Mouse (Mus musculus): ENCODE data around the gene Nolc1. TPM values are rescaled to one million over a fixed set of nuclear protein-coding genes. Genes with fewer than 3 reads are reported as not detected.

Nolc1 gene
- polyA plus RNA-seq, 2 experiments = 64.1 to 73.5 TPM

DNA sequence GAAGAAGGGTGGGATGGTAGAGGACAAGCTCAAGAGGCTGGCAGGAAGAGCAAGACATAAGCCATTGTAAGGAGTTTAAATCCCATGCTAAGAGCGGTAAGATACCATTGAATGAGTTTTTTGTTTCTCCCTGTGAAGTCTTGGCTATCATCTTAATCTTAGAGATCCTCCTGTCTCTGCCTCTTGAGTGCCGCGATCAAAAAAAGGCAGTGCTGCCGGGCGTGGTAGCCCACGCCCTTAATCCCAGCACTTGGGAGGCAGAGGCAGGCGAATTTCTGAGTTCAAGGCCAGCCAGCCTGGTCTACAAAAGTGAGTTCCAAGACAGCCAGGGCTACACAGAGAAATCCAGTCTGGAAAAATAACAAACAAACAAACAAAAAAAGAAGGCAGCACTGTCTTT, 17.2 kb upstream of the Nolc1 start:
- Histone ChIP-seq H3K4me1 (ENCODE audit: control insufficient read depth, insufficient read depth, low read length) (peaks cover 7% of the 10 kb centered on the region; the same call in 1 of the 2 replicates), H3K9ac (ENCODE audit: low read depth, low read length, severe bottlenecking) (no peak overlapping the region), H3K27me3 (ENCODE audit: control insufficient read depth, insufficient read depth, low read length) (no peaks in the 10 kb centered on the region), H3K4me2 (replicated peaks; ENCODE audit: low read depth, low read length, severe bottlenecking) (no peak overlapping the region), H3K27ac (replicated peaks; ENCODE audit: low read depth, low read length) (no peak overlapping the region), H3K4me3 (replicated peaks; ENCODE audit: low read length) (no peak overlapping the region), H3K9me3 (ENCODE audit: control insufficient read depth, low read length) (no peaks in the 10 kb centered on the region), H3K36me3 (ENCODE audit: control insufficient read depth, insufficient read depth, low read length) (peaks cover 29% of the 10 kb centered on the region)
- DNase-seq (ENCODE audit: low spot score) (no peak), ATAC-seq (ENCODE audit: low FRiP score, low read depth) (no peak)
- 94% methylated on average over 7 of the region's 7 CpGs for WGBS
- no peak for TF ChIP-seq POLR2A (IDR thresholded peaks at IDR 0.05; ENCODE audit: borderline replicate concordance, extremely low read depth, insufficient read depth, insufficient read length)

DNA sequence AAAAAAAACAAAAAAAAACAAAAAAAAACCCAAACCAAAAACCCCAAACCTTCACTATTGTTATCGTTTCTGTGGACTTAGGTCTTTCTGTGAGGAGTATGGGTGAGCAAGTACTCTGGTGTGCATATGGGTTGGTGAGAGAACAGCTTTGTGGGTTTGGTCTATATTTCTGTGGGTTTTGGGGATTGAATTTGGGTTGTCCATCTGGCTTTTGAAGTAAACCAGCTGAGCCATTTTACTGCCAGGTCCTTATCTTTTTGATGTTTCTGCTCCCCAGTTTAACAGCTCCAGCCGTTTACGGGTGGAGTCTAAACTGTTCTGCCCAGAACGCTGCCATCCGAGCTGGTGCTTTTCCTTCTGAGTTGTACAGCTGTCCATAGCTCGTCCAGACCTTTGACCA, 14.8 kb upstream of the Nolc1 start:
- no peak overlapping the region for H3K27ac ChIP-seq (replicated peaks; ENCODE audit: low read depth, low read length)
- 56% methylated on average over 6 of the region's 6 CpGs for WGBS
- no peak overlapping the region for H3K4me2 ChIP-seq (replicated peaks; ENCODE audit: low read depth, low read length, severe bottlenecking)
- H3K27me3 ChIP-seq (ENCODE audit: control insufficient read depth, insufficient read depth, low read length) = no peaks in the 10 kb centered on the region
- H3K9ac ChIP-seq (ENCODE audit: low read depth, low read length, severe bottlenecking) = no peak overlapping the region
- DNase-seq (ENCODE audit: low spot score) (no peak), ATAC-seq (ENCODE audit: low FRiP score, low read depth) (no peak)
- peaks cover 53% of the 10 kb centered on the region for H3K36me3 ChIP-seq (ENCODE audit: control insufficient read depth, insufficient read depth, low read length)
- H3K9me3 ChIP-seq (ENCODE audit: control insufficient read depth, low read length) = no peaks in the 10 kb centered on the region
- TF ChIP-seq POLR2A (IDR thresholded peaks at IDR 0.05; ENCODE audit: borderline replicate concordance, extremely low read depth, insufficient read depth, insufficient read length) = no peak
- H3K4me1 ChIP-seq (ENCODE audit: control insufficient read depth, insufficient read depth, low read length) = peaks cover 7% of the 10 kb centered on the region; the same call in 1 of the 2 replicates
- H3K4me3 ChIP-seq (replicated peaks; ENCODE audit: low read length) = no peak overlapping the region

DNA sequence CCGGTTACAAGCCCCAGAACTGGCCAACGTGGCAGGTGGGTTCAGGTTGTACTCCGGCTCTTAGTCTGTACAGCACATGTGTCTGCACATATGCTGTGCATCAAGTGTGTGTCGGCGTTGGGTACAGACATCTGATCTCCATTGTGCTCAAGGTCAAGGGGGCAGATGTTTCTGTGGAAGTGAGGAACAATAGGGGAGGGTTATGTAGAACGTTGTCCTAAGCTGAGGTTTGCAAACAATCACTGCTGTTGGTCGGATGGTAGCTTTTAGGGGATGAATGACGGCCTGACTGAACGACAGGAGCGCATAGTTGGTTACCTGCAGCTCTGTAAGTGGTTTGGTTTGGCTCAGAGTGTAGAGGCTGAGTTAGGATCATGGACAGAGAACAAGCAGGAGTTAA, 7.6 kb upstream of the Nolc1 start:
- WGBS = 73% methylated on average over 10 of the region's 10 CpGs
- H3K36me3 ChIP-seq (ENCODE audit: control insufficient read depth, insufficient read depth, low read length) = peaks cover 95% of the 10 kb centered on the region
- no peaks in the 10 kb centered on the region for H3K27me3 ChIP-seq (ENCODE audit: control insufficient read depth, insufficient read depth, low read length)

DNA sequence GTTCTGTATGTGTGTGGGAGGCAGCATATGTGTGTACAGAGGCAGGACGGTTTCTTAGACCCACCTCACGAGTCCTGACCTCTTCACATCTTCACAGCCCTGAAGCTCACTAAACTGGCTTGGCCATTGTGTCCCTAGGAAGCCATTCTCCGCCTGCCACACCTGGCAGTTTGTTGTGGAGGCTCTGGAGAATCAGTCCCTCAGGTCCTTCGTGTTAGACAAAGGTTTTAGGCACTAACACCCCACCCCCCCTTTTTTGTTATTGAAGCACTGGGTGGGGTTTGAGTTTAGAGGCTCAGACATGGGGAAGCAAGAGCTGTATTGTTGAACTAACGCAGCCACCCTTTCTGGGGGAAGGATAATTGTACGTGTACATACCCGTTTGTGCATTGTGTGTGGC, 2.4 kb upstream of the Nolc1 start:
- Histone ChIP-seq H3K9ac (ENCODE audit: low read depth, low read length, severe bottlenecking) (no peak overlapping the region), H3K4me1 (ENCODE audit: control insufficient read depth, insufficient read depth, low read length) (peaks cover 6% of the 10 kb centered on the region; the same call in 1 of the 2 replicates), H3K27ac (replicated peaks; ENCODE audit: low read depth, low read length) (no peak overlapping the region), H3K9me3 (ENCODE audit: control insufficient read depth, low read length) (no peaks in the 10 kb centered on the region), H3K27me3 (ENCODE audit: control insufficient read depth, insufficient read depth, low read length) (no peaks in the 10 kb centered on the region), H3K4me3 (replicated peaks; ENCODE audit: low read length) (no peak overlapping the region), H3K36me3 (ENCODE audit: control insufficient read depth, insufficient read depth, low read length) (peaks cover 57% of the 10 kb centered on the region), H3K4me2 (replicated peaks; ENCODE audit: low read depth, low read length, severe bottlenecking) (no peak overlapping the region)
- DNase-seq (ENCODE audit: low spot score) = no peak
- ATAC-seq (ENCODE audit: low FRiP score, low read depth) = no peak
- 92% methylated on average over 7 of the region's 7 CpGs for WGBS
- TF ChIP-seq POLR2A (IDR thresholded peaks at IDR 0.05; ENCODE audit: borderline replicate concordance, extremely low read depth, insufficient read depth, insufficient read length) = no peak

More for the DNA sequence above, 7.6 kb upstream of the Nolc1 start:
- H3K9ac ChIP-seq (ENCODE audit: low read depth, low read length, severe bottlenecking) = no peak overlapping the region
- H3K4me3 ChIP-seq (replicated peaks; ENCODE audit: low read length) = no peak overlapping the region
- ATAC-seq (ENCODE audit: low FRiP score, low read depth) (no peak), DNase-seq (ENCODE audit: low spot score) (no peak)
- H3K4me1 ChIP-seq (ENCODE audit: control insufficient read depth, insufficient read depth, low read length) = no peaks in the 10 kb centered on the region
- no peak for TF ChIP-seq POLR2A (IDR thresholded peaks at IDR 0.05; ENCODE audit: borderline replicate concordance, extremely low read depth, insufficient read depth, insufficient read length)
- H3K27ac ChIP-seq (replicated peaks; ENCODE audit: low read depth, low read length) = no peak overlapping the region
- H3K4me2 ChIP-seq (replicated peaks; ENCODE audit: low read depth, low read length, severe bottlenecking) = no peak overlapping the region
- H3K9me3 ChIP-seq (ENCODE audit: control insufficient read depth, low read length) = no peaks in the 10 kb centered on the region

DNA sequence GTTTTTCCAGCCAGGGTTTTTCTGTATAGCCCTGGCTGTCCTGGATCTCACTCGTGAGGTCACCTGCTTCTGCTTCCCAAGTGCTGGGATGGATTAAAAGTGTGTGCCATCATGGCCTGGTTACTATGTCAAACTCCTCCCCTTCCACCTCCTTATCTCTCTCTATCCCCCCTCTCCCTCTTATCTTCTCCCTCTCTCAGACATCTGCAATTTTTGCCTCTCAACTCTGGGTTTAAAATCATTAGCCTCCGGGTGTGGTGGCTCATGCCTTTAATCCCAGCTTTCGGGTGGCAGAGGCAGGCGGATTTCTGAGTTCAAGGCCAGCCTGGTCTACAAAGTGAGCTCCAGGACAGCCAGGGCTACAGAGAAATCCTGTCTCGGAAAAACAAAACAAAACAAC, 1.4 kb upstream of the Nolc1 start:
- TF ChIP-seq POLR2A (IDR thresholded peaks at IDR 0.05; ENCODE audit: borderline replicate concordance, extremely low read depth, insufficient read depth, insufficient read length) = no peak
- no peak overlapping the region for H3K4me2 ChIP-seq (replicated peaks; ENCODE audit: low read depth, low read length, severe bottlenecking)
- H3K9me3 ChIP-seq (ENCODE audit: control insufficient read depth, low read length) = no peaks in the 10 kb centered on the region
- H3K36me3 ChIP-seq (ENCODE audit: control insufficient read depth, insufficient read depth, low read length) = peaks cover 61% of the 10 kb centered on the region
- no peaks in the 10 kb centered on the region for H3K27me3 ChIP-seq (ENCODE audit: control insufficient read depth, insufficient read depth, low read length)
- H3K4me3 ChIP-seq (replicated peaks; ENCODE audit: low read length) = no peak overlapping the region
- no peak for DNase-seq (ENCODE audit: low spot score)
- no peak overlapping the region for H3K9ac ChIP-seq (ENCODE audit: low read depth, low read length, severe bottlenecking)
- H3K4me1 ChIP-seq (ENCODE audit: control insufficient read depth, insufficient read depth, low read length) = peaks cover 6% of the 10 kb centered on the region; the same call in 1 of the 2 replicates
- H3K27ac ChIP-seq (replicated peaks; ENCODE audit: low read depth, low read length) = no peak overlapping the region
- ATAC-seq (ENCODE audit: low FRiP score, low read depth) = no peak
- WGBS = 93% methylated on average over 5 of the region's 5 CpGs

DNA sequence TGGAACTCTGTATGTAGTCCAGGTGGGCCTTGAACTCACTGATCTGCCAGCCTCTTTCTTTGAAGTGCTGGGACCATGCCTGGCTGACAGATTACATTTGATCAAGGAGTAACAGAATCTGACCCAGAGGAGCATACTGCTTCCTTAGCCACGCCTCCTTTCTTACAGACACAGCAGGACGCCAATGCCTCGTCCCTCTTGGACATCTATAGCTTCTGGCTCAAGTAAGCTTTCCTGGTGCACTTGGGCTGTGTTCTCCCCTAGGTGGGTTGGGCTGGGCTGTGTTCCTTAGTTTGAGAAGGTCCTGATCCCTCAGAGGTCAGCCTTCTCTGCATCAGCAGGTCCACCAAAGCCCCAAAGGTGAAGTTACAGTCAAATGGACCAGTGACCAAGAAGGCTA, 2.9 kb downstream of the Nolc1 start:
- Histone ChIP-seq H3K27me3 (ENCODE audit: control insufficient read depth, insufficient read depth, low read length) (no peaks in the 10 kb centered on the region), H3K27ac (replicated peaks; ENCODE audit: low read depth, low read length) (no peak overlapping the region), H3K4me2 (replicated peaks; ENCODE audit: low read depth, low read length, severe bottlenecking) (no peak overlapping the region), H3K9ac (ENCODE audit: low read depth, low read length, severe bottlenecking) (no peak overlapping the region), H3K36me3 (ENCODE audit: control insufficient read depth, insufficient read depth, low read length) (peaks cover 61% of the 10 kb centered on the region), H3K9me3 (ENCODE audit: control insufficient read depth, low read length) (no peaks in the 10 kb centered on the region), H3K4me3 (replicated peaks; ENCODE audit: low read length) (no peak overlapping the region), H3K4me1 (ENCODE audit: control insufficient read depth, insufficient read depth, low read length) (peaks cover 6% of the 10 kb centered on the region; the same call in 1 of the 2 replicates)
- no peak for TF ChIP-seq POLR2A (IDR thresholded peaks at IDR 0.05; ENCODE audit: borderline replicate concordance, extremely low read depth, insufficient read depth, insufficient read length)
- DNase-seq (ENCODE audit: low spot score) (no peak), ATAC-seq (ENCODE audit: low FRiP score, low read depth) (no peak)
- 66% methylated on average over 3 of the region's 3 CpGs for WGBS
